Comparison of ENCODE assay signal across 11 mouse cellular contexts in genomic region chr17:75014601-75015356, GRCm38 (mm10). TPM values are rescaled to one million over a fixed set of nuclear protein-coding genes. Genes with fewer than 3 reads are reported as not detected.
DNase-seq lines count a peak whose midpoint lies in the region; ATAC-seq and TF ChIP-seq lines count a peak whose summit lies in the region.
"Had no signal": no experiment of that assay in that cellular context is flagged by ENCODE, and none has a peak within 500 bp of the region (broad histone marks: within the 10 kb centered on the region; RNA-seq: fewer than 3 reads in every experiment).

No protein-coding gene starts in this region.

- no peak overlapping the region; the same call in 1 of the 2 replicates for H3K4me2 ChIP-seq in stomach, postnatal 0 days (replicated peaks; ENCODE audit: low read depth)
- H3K4me2 ChIP-seq in hindbrain, postnatal 0 days (ENCODE audit: low read depth, low read length) = no peak overlapping the region
- H3K4me2 ChIP-seq: heart, embryonic 11.5 days had no signal

- H3K4me3 ChIP-seq in stomach, postnatal 0 days (ENCODE audit: low read depth, low read length) = no peak overlapping the region
- H3K4me3 ChIP-seq in hindbrain, postnatal 0 days (ENCODE audit: low read length) = no peak overlapping the region

- no peak for TF ChIP-seq EP300 in stomach, postnatal 0 days (optimal IDR thresholded peaks at IDR 0.05)

- 52% methylated on average over 24 of the region's 24 CpGs for WGBS in stomach, postnatal 0 days
- WGBS in hindbrain, postnatal 0 days = 77% methylated on average over 24 of the region's 24 CpGs

- H3K27me3 ChIP-seq in stomach, postnatal 0 days (ENCODE audit: control insufficient read depth, insufficient read depth, low read length) = no peaks in the 10 kb centered on the region
- peaks cover 4% of the 10 kb centered on the region; the same call in 1 of the 2 replicates for H3K27me3 ChIP-seq in hindbrain, postnatal 0 days (ENCODE audit: insufficient read depth, low read length)

- H3K9ac ChIP-seq in stomach, postnatal 0 days (ENCODE audit: low read length) = no peak overlapping the region
- H3K9ac ChIP-seq in hindbrain, postnatal 0 days (replicated peaks; ENCODE audit: low read length) = no peak overlapping the region

- peaks cover 3% of the 10 kb centered on the region for H3K4me1 ChIP-seq in stomach, postnatal 0 days (replicated peaks; ENCODE audit: control insufficient read depth, insufficient read depth)
- 0 out of 2 replicates have a peak, but pooled peaks cover 2% of the 10 kb centered on the region for H3K4me1 ChIP-seq in hindbrain, postnatal 0 days (ENCODE audit: insufficient read depth, low read length)

- peak overlapping the region; percentile 9; the same call in 1 of the 2 replicates for H3K27ac ChIP-seq in stomach, postnatal 0 days (replicated peaks)
- H3K27ac ChIP-seq in hindbrain, postnatal 0 days = no peak overlapping the region

- ATAC-seq in stomach, postnatal 0 days (ENCODE audit: low FRiP score, low TSS enrichment) = peak; percentile 31; the same call in 1 of the 2 replicates
- ATAC-seq in hindbrain, postnatal 0 days = no peak

- peak; percentile 19 for DNase-seq in gastrocnemius, postnatal 10 days
- no peak for DNase-seq in gastrocnemius, postnatal 36 days
- DNase-seq in lung, postnatal 10 days = peak; percentile 54
- no peak for DNase-seq in lung, adult 18-20 months
- peak; percentile 73 for DNase-seq in kidney, postnatal 14 days
- DNase-seq in stomach, postnatal 0 days (ENCODE audit: low spot score) = no peak
- DNase-seq in right cerebral cortex, postnatal 4 days = no peak
- no peak for DNase-seq in hindbrain, postnatal 0 days (ENCODE audit: low spot score)
- DNase-seq: cerebellum, adult 9-10 months; midbrain, embryonic 14.5 days had no signal

- no peaks in the 10 kb centered on the region for H3K36me3 ChIP-seq in stomach, postnatal 0 days (ENCODE audit: control insufficient read depth, insufficient read depth, low read length)
- no peaks in the 10 kb centered on the region for H3K36me3 ChIP-seq in hindbrain, postnatal 0 days (ENCODE audit: insufficient read depth, low read length)

- intact Hi-C loops in gastrocnemius, postnatal 36 days (cut with DNase I) = loop anchor here (5.0 kb wide), 1 partner anchor 63 kb away; no protein-coding TSS in a partner anchor

- no peak for TF ChIP-seq CTCF in stomach, postnatal 0 days (IDR thresholded peaks at IDR 0.05; ENCODE audit: low read depth)
- TF ChIP-seq CTCF in hindbrain, postnatal 0 days (IDR thresholded peaks at IDR 0.05; ENCODE audit: low read depth) = no peak

- no peaks in the 10 kb centered on the region for H3K9me3 ChIP-seq in stomach, postnatal 0 days (ENCODE audit: control insufficient read depth, low read length)
- H3K9me3 ChIP-seq in hindbrain, postnatal 0 days (ENCODE audit: low read length) = no peaks in the 10 kb centered on the region

RNA-seq across cellular contexts. Expression of gene Ltbp1, which starts 9.4 kb away (rescaled TPM):
- 10 to 100 TPM; 24.6 to 29.1 TPM for total RNA-seq in gastrocnemius, postnatal 10 days (2021)
- total RNA-seq in gastrocnemius, postnatal 36 days (2021) = 1 to 10 TPM; 8.0 to 8.3 TPM
- polyA plus RNA-seq in stomach, postnatal 0 days (2015; fragmentation: Nextera tagmentation; extraction: Ambion mirVana) = 16.2 and 17.7 TPM in 2 replicates
- 5.0 and 6.6 TPM in 2 replicates for total RNA-seq in hindbrain, postnatal 0 days (2014; rRNA removed)
- 1.4 and 1.7 TPM in 2 replicates for polyA plus RNA-seq in hindbrain, postnatal 0 days (2015; fragmentation: Nextera tagmentation; extraction: Ambion mirVana)

Comparison
In these comparisons a context has a peak if more than half of its experiments do, and no peak if none do; other contexts are left out.
1. DNase-seq: peak in gastrocnemius, postnatal 10 days (single experiment), lung, postnatal 10 days (single experiment) and kidney, postnatal 14 days (single experiment); none in gastrocnemius, postnatal 36 days (0 of 2), lung, adult 18-20 months (0 of 2), stomach, postnatal 0 days (single experiment), right cerebral cortex, postnatal 4 days (single experiment) and hindbrain, postnatal 0 days (single experiment).